Mouse (Mus musculus) liver, embryonic 12.5 days (tissue): ENCODE results near the gene Pde4d. TPM values are rescaled to one million over a fixed set of nuclear protein-coding genes. Genes with fewer than 3 reads are reported as not detected.

Experiments used
- ATAC-seq: fragments of 200-750 bp; cut with Nextera tagmentation; 2 replicates; pipeline ENCODE4 v1.8.0; 2017; ENCODE audit warnings: moderate number of reproducible peaks, mild to moderate bottlenecking, moderate library complexity
- H3K27ac ChIP-seq: fragments of 300-500 bp; sonication (generic); 2 replicates; pipeline ENCODE4 v1.5.1; 2016; ENCODE audit warnings: mild to moderate bottlenecking
- H3K27me3 ChIP-seq: fragments of 300-500 bp; sonication (generic); replicated peaks from 2 replicates; pipeline ENCODE4 v1.6.1; 2016; ENCODE audit warnings: mild to moderate bottlenecking, moderate library complexity
- H3K36me3 ChIP-seq: fragments of 300-500 bp; sonication (generic); 2 replicates; pipeline ENCODE4 v1.6.1; 2016; ENCODE audit warnings: mild to moderate bottlenecking, moderate library complexity
- H3K4me1 ChIP-seq: fragments of 300-500 bp; sonication (generic); 2 replicates; pipeline ENCODE4 v1.6.1; 2016
- H3K4me2 ChIP-seq: fragments of 300-500 bp; sonication (generic); 2 replicates; pipeline ENCODE4 v1.6.1; 2016; ENCODE audit warnings: mild to moderate bottlenecking, moderate library complexity
- H3K4me3 ChIP-seq: fragments of 300-500 bp; sonication (generic); 2 replicates; pipeline ENCODE4 v1.5.1; 2016; ENCODE audit warnings: mild to moderate bottlenecking, moderate library complexity
- H3K9ac ChIP-seq: fragments of 300-500 bp; sonication (generic); 2 replicates; pipeline ENCODE4 v1.6.1; 2016; ENCODE audit warnings: mild to moderate bottlenecking, moderate library complexity
- H3K9me3 ChIP-seq: fragments of 300-500 bp; sonication (generic); replicated peaks from 2 replicates; pipeline ENCODE4 v1.6.1; 2016; ENCODE audit warnings: mild to moderate bottlenecking, moderate library complexity
- WGBS: fragments of 180-500 bp; shearing (Covaris S2); methylation state at CpG from one replicate; pipeline ENCODE4 v1.1.7; 2016; ENCODE audit not compliant: insufficient replicate concordance; 5-methylcytosine and 5-hydroxymethylcytosine counted together
- polyA plus RNA-seq: library from polyadenylated mRNA; unstranded; fragments of >200 nt; fragmentation: Nextera tagmentation; extraction: Ambion mirVana; gene quantifications from 2 replicates; pipeline ENCODE4 v1.2.1, GENCODE M21; 2016

Pde4d gene
- polyA plus RNA-seq, 1 experiment from 2014 or later, result 19.4 TPM

- H3K9me3 ChIP-seq, result no peaks in the 10 kb centered on the region
- no peak overlapping the region for H3K9ac ChIP-seq
- WGBS, result 58% methylated on average over 5 of the region's 5 CpGs
- no peaks in the 10 kb centered on the region for H3K36me3 ChIP-seq
- H3K27ac ChIP-seq, result no peak overlapping the region
- no peaks in the 10 kb centered on the region for H3K4me1 ChIP-seq
- no peak overlapping the region for H3K4me2 ChIP-seq
- no peak for ATAC-seq
- H3K27me3 ChIP-seq, result no peaks in the 10 kb centered on the region
- H3K4me3 ChIP-seq, result no peak overlapping the region
These were observed 1085.0 kb downstream of the Pde4d start for GRCm38 (mm10) chr13:109534709-109535284.

- no peak overlapping the region for H3K27ac ChIP-seq
- H3K36me3 ChIP-seq, result no peaks in the 10 kb centered on the region
- no peak for ATAC-seq
- H3K4me3 ChIP-seq, result no peak overlapping the region
- no peak overlapping the region for H3K4me2 ChIP-seq
- H3K9me3 ChIP-seq, result no peaks in the 10 kb centered on the region
- WGBS, result 45% methylated on average over 4 of the region's 4 CpGs
- no peaks in the 10 kb centered on the region for H3K4me1 ChIP-seq
- H3K9ac ChIP-seq, result no peak overlapping the region
- no peaks in the 10 kb centered on the region for H3K27me3 ChIP-seq
These were observed 1086.9 kb downstream of the Pde4d start for GRCm38 (mm10) chr13:109536636-109537035.

GRCm38 (mm10) chr13:109539371-109539770, 1089.6 kb downstream of the Pde4d start:
- ATAC-seq, result no peak
- H3K9ac ChIP-seq, result no peak overlapping the region
- no peaks in the 10 kb centered on the region for H3K9me3 ChIP-seq
- no peak overlapping the region for H3K4me2 ChIP-seq
- no peaks in the 10 kb centered on the region for H3K27me3 ChIP-seq
- no peak overlapping the region for H3K4me3 ChIP-seq
- no peak overlapping the region for H3K27ac ChIP-seq
- no peaks in the 10 kb centered on the region for H3K4me1 ChIP-seq
- no peaks in the 10 kb centered on the region for H3K36me3 ChIP-seq
- 45% methylated on average over 3 of the region's 3 CpGs for WGBS

GRCm38 (mm10) chr13:109544646-109545045, 1094.9 kb downstream of the Pde4d start:
- Histone ChIP-seq H3K4me1 (no peaks in the 10 kb centered on the region), H3K9me3 (no peaks in the 10 kb centered on the region), H3K27me3 (no peaks in the 10 kb centered on the region), H3K4me3 (no peak overlapping the region), H3K9ac (no peak overlapping the region), H3K4me2 (no peak overlapping the region), H3K27ac (no peak overlapping the region), H3K36me3 (no peaks in the 10 kb centered on the region)
- no peak for ATAC-seq
- WGBS, result 61% methylated on average over 4 of the region's 4 CpGs

GRCm38 (mm10) chr13:109546337-109546736, 1096.6 kb downstream of the Pde4d start:
- Histone ChIP-seq H3K9me3 (no peaks in the 10 kb centered on the region), H3K4me2 (no peak overlapping the region), H3K9ac (no peak overlapping the region), H3K27ac (no peak overlapping the region), H3K27me3 (no peaks in the 10 kb centered on the region), H3K4me1 (no peaks in the 10 kb centered on the region), H3K4me3 (no peak overlapping the region), H3K36me3 (no peaks in the 10 kb centered on the region)
- no peak for ATAC-seq
- 78% methylated on average over 18 of the region's 18 CpGs for WGBS

GRCm38 (mm10) chr13:109547006-109547587, 1097.3 kb downstream of the Pde4d start:
- ATAC-seq, result no peak
- Histone ChIP-seq H3K9me3 (no peaks in the 10 kb centered on the region), H3K9ac (no peak overlapping the region), H3K4me2 (no peak overlapping the region), H3K27me3 (no peaks in the 10 kb centered on the region), H3K36me3 (no peaks in the 10 kb centered on the region), H3K4me1 (no peaks in the 10 kb centered on the region), H3K27ac (no peak overlapping the region), H3K4me3 (no peak overlapping the region)
- WGBS, result 69% methylated on average over 10 of the region's 10 CpGs

- H3K36me3 ChIP-seq, result no peaks in the 10 kb centered on the region
- no peak overlapping the region for H3K4me3 ChIP-seq
- no peaks in the 10 kb centered on the region for H3K4me1 ChIP-seq
- 26% methylated on average over 6 of the region's 6 CpGs for WGBS
- H3K4me2 ChIP-seq, result no peak overlapping the region
- no peak for ATAC-seq
- no peaks in the 10 kb centered on the region for H3K27me3 ChIP-seq
- no peaks in the 10 kb centered on the region for H3K9me3 ChIP-seq
- no peak overlapping the region for H3K9ac ChIP-seq
- H3K27ac ChIP-seq, result no peak overlapping the region
These were observed 1098.0 kb downstream of the Pde4d start for GRCm38 (mm10) chr13:109547700-109548099.

GRCm38 (mm10) chr13:109548263-109548662, 1098.5 kb downstream of the Pde4d start:
- Histone ChIP-seq H3K4me2 (no peak overlapping the region), H3K9me3 (no peaks in the 10 kb centered on the region), H3K4me1 (no peaks in the 10 kb centered on the region), H3K9ac (no peak overlapping the region), H3K36me3 (no peaks in the 10 kb centered on the region), H3K27me3 (no peaks in the 10 kb centered on the region), H3K27ac (no peak overlapping the region), H3K4me3 (no peak overlapping the region)
- 53% methylated on average over 5 of the region's 5 CpGs for WGBS
- no peak for ATAC-seq

- Histone ChIP-seq H3K36me3 (no peaks in the 10 kb centered on the region), H3K4me1 (no peaks in the 10 kb centered on the region), H3K4me3 (no peak overlapping the region), H3K9ac (no peak overlapping the region), H3K27ac (no peak overlapping the region), H3K9me3 (no peaks in the 10 kb centered on the region), H3K27me3 (no peaks in the 10 kb centered on the region), H3K4me2 (no peak overlapping the region)
- no peak for ATAC-seq
- WGBS, result 63% methylated on average over 11 of the region's 11 CpGs
These were observed 1099.2 kb downstream of the Pde4d start for GRCm38 (mm10) chr13:109548771-109549555.

- WGBS, result 64% methylated on average over 3 of the region's 3 CpGs
- H3K4me1 ChIP-seq, result no peaks in the 10 kb centered on the region
- no peak for ATAC-seq
- no peaks in the 10 kb centered on the region for H3K9me3 ChIP-seq
- H3K27ac ChIP-seq, result no peak overlapping the region
- no peak overlapping the region for H3K9ac ChIP-seq
- H3K36me3 ChIP-seq, result no peaks in the 10 kb centered on the region
- H3K4me2 ChIP-seq, result no peak overlapping the region
- no peak overlapping the region for H3K4me3 ChIP-seq
- no peaks in the 10 kb centered on the region for H3K27me3 ChIP-seq
These were observed 1102.1 kb downstream of the Pde4d start for GRCm38 (mm10) chr13:109551836-109552235.

GRCm38 (mm10) chr13:109555513-109555912, 1105.8 kb downstream of the Pde4d start:
- H3K4me2 ChIP-seq, result no peak overlapping the region
- H3K27ac ChIP-seq, result no peak overlapping the region
- H3K36me3 ChIP-seq, result no peaks in the 10 kb centered on the region
- WGBS, result 51% methylated on average over 5 of the region's 5 CpGs
- H3K9me3 ChIP-seq, result no peaks in the 10 kb centered on the region
- no peak for ATAC-seq
- no peaks in the 10 kb centered on the region for H3K4me1 ChIP-seq
- no peak overlapping the region for H3K4me3 ChIP-seq
- no peak overlapping the region for H3K9ac ChIP-seq
- no peaks in the 10 kb centered on the region for H3K27me3 ChIP-seq

GRCm38 (mm10) chr13:109556853-109557252, 1107.1 kb downstream of the Pde4d start:
- ATAC-seq, result no peak
- no peak overlapping the region for H3K4me3 ChIP-seq
- no peaks in the 10 kb centered on the region for H3K36me3 ChIP-seq
- H3K27ac ChIP-seq, result no peak overlapping the region
- no peaks in the 10 kb centered on the region for H3K27me3 ChIP-seq
- WGBS, result 71% methylated on average over 4 of the region's 4 CpGs
- no peaks in the 10 kb centered on the region for H3K4me1 ChIP-seq
- H3K9me3 ChIP-seq, result no peaks in the 10 kb centered on the region
- no peak overlapping the region for H3K9ac ChIP-seq
- no peak overlapping the region for H3K4me2 ChIP-seq
